Mouse (Mus musculus): ENCODE measurements at regions not wholly inside any gene's neighbourhood (a gene's known extent, or its start where the extent isn't known, plus 50 kb on each side); places are given as distances from the start of the nearest gene placed in this dataset.

DNA sequence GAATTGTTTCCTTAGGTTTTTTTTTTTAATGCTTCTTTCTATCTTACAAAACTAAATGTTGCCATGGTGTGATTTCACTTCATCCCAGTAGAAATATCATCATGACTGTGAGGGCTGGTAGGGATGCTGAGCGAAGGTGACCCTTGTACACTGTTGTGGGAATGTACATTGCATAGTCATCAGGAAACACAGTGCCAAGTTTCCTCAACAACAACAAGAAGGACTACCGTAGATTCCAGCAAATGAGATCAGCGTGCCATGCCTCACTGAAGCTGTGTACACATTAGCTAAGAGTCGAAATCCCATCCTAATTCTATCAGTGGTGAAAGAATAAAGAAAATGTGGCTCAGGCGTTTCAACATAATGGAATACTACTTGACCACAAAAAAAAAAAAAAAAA lies 57.1 kb upstream of the Cep78 start:
- TF ChIP-seq CTCF (IDR thresholded peaks at IDR 0.05; ENCODE audit: extremely low read depth, insufficient read depth, low read length) (no peak), POLR2A (IDR thresholded peaks at IDR 0.05; ENCODE audit: extremely low read depth, insufficient read depth, low read length) (no peak)

All from cortical plate, adult 2 months (tissue).